Mouse (Mus musculus): ENCODE data around the gene Grid2.

- TF ChIP-seq EP300 (optimal IDR thresholded peaks at IDR 0.05), result no peak
- no peak for TF ChIP-seq CTCF (IDR thresholded peaks at IDR 0.05; ENCODE audit: low read depth)
Measured at GRCm38 (mm10) chr6:63964269-63964668, 708.6 kb downstream of the Grid2 start.

All from stomach, postnatal 0 days (tissue).